Mouse (Mus musculus) midbrain, embryonic 14.5 days (tissue): Measurements from ENCODE around the gene Aida. TPM values are rescaled to one million over a fixed set of nuclear protein-coding genes. Genes with fewer than 3 reads are reported as not detected.
A peak's percentile ranks its signal among the peaks of the same experiment; 100 is the strongest.

Source experiments
- ATAC-seq: fragments of 200-750 bp; cut with Nextera tagmentation; 2 replicates; pipeline ENCODE4 v1.8.0; 2017; ENCODE audit warnings: moderate number of reproducible peaks, moderate library complexity; ENCODE audit not compliant: low FRiP score, low TSS enrichment
- DNase-seq: peaks from one replicate; pipeline ENCODE4 v3.0.0-alpha.2; 2015
- H3K27ac ChIP-seq: fragments of 300-500 bp; sonication (generic); replicated peaks from 2 replicates; pipeline ENCODE4 v1.5.1; 2014; ENCODE audit warnings: mild to moderate bottlenecking, low read depth, low read length, moderate library complexity
- H3K27me3 ChIP-seq: fragments of 300-500 bp; sonication (generic); 2 replicates; pipeline ENCODE4 v1.6.1; 2014; ENCODE audit warnings: low read length, control low read depth, mixed read lengths; ENCODE audit not compliant: control insufficient read depth, insufficient read depth
- H3K36me3 ChIP-seq: fragments of 300-500 bp; sonication (generic); 2 replicates; pipeline ENCODE4 v1.6.1; 2014; ENCODE audit warnings: low read length, control low read depth; ENCODE audit not compliant: control insufficient read depth, insufficient read depth
- H3K4me1 ChIP-seq: fragments of 300-500 bp; sonication (generic); 2 replicates; pipeline ENCODE4 v1.6.1; 2014; ENCODE audit warnings: mild to moderate bottlenecking, antibody characterized with exemption, low read length, control low read depth; ENCODE audit not compliant: control insufficient read depth, insufficient read depth
- H3K4me2 ChIP-seq: fragments of 300-500 bp; sonication (generic); 2 replicates; pipeline ENCODE4 v1.6.1; 2014; ENCODE audit warnings: mild to moderate bottlenecking, low read length, moderate library complexity
- H3K4me3 ChIP-seq: fragments of 300-500 bp; sonication (generic); replicated peaks from 2 replicates; pipeline ENCODE4 v1.5.1; 2014; ENCODE audit warnings: low read depth, low read length
- H3K9ac ChIP-seq: fragments of 300-500 bp; sonication (generic); replicated peaks from 2 replicates; pipeline ENCODE4 v1.6.1; 2014; ENCODE audit warnings: mild to moderate bottlenecking, low read length, moderate library complexity
- H3K9me3 ChIP-seq: fragments of 300-500 bp; sonication (generic); 2 replicates; pipeline ENCODE4 v1.6.1; 2016; ENCODE audit warnings: low read length, control low read depth, mixed read lengths; ENCODE audit not compliant: control insufficient read depth
- WGBS: fragments of 180-500 bp; shearing (Covaris S2); extraction: QIAGEN DNeasy Blood & Tissue Kit; methylation state at CpG from one replicate; pipeline ENCODE4 v1.1.7; 2014; 5-methylcytosine and 5-hydroxymethylcytosine counted together
- polyA plus RNA-seq: library from polyadenylated mRNA; unstranded; fragments of >200 nt; fragmentation: Nextera tagmentation; extraction: Ambion mirVana; gene quantifications from 2 replicates; pipeline ENCODE4 v1.2.1, GENCODE M21; 2014

Gene Aida
- polyA plus RNA-seq, 1 experiment from 2014 or later = 35.1 TPM

GRCm38 (mm10) chr1:183362729-183363576 lies 66.6 kb downstream of the Aida start:
- no peak overlapping the region for H3K27ac ChIP-seq
- no peak overlapping the region for H3K4me2 ChIP-seq
- 86% methylated on average over 14 of the region's 14 CpGs for WGBS
- H3K27me3 ChIP-seq = no peaks in the 10 kb centered on the region
- H3K9me3 ChIP-seq = no peaks in the 10 kb centered on the region
- H3K4me1 ChIP-seq = peaks cover 3% of the 10 kb centered on the region; the same call in 1 of the 2 replicates
- peaks cover 54% of the 10 kb centered on the region for H3K36me3 ChIP-seq
- DNase-seq (no peak), ATAC-seq (no peak)
- H3K4me3 ChIP-seq = no peak overlapping the region
- no peak overlapping the region for H3K9ac ChIP-seq

GRCm38 (mm10) chr1:183363577-183363867 lies 67.1 kb downstream of the Aida start:
- 95% methylated on average over 5 of the region's 5 CpGs for WGBS
- Histone ChIP-seq H3K4me2 (no peak overlapping the region), H3K27ac (no peak overlapping the region), H3K36me3 (peaks cover 48% of the 10 kb centered on the region), H3K9me3 (no peaks in the 10 kb centered on the region), H3K27me3 (no peaks in the 10 kb centered on the region), H3K9ac (no peak overlapping the region), H3K4me3 (no peak overlapping the region), H3K4me1 (peaks cover 8% of the 10 kb centered on the region)
- no peak for DNase-seq
- no peak for ATAC-seq

GRCm38 (mm10) chr1:183366361-183366760 lies 70.0 kb downstream of the Aida start:
- Histone ChIP-seq H3K4me3 (no peak overlapping the region), H3K27me3 (no peaks in the 10 kb centered on the region), H3K9ac (no peak overlapping the region), H3K27ac (no peak overlapping the region), H3K9me3 (no peaks in the 10 kb centered on the region), H3K4me2 (no peak overlapping the region), H3K36me3 (peaks cover 29% of the 10 kb centered on the region), H3K4me1 (peaks cover 14% of the 10 kb centered on the region)
- DNase-seq = no peak
- 80% methylated on average over 5 of the region's 5 CpGs for WGBS
- ATAC-seq = no peak

GRCm38 (mm10) chr1:183368601-183369400 lies 72.4 kb downstream of the Aida start:
- ATAC-seq = peak; percentile 81
- peak overlapping the region; percentile 82 for H3K4me3 ChIP-seq
- peak overlapping the region; percentile 95 for H3K4me2 ChIP-seq
- H3K27me3 ChIP-seq = no peaks in the 10 kb centered on the region
- WGBS = 2% methylated on average over 56 of the region's 56 CpGs
- H3K9me3 ChIP-seq = no peaks in the 10 kb centered on the region
- peak; percentile 47 for DNase-seq
- H3K36me3 ChIP-seq = peaks cover 14% of the 10 kb centered on the region
- peak overlapping the region; percentile 78 for H3K27ac ChIP-seq
- H3K4me1 ChIP-seq = peaks cover 14% of the 10 kb centered on the region
- peak overlapping the region; percentile 69 for H3K9ac ChIP-seq

GRCm38 (mm10) chr1:183369427-183370014 lies 73.1 kb downstream of the Aida start, which contains the start of gene Mia3:
TSS of gene Mia3 (minus strand) at chr1:183369553.
- WGBS = under 1% methylated on average over 50 of the region's 51 CpGs

GRCm38 (mm10) chr1:183374728-183375127 lies 78.3 kb downstream of the Aida start:
- H3K4me2 ChIP-seq = no peak overlapping the region
- no peak overlapping the region for H3K4me3 ChIP-seq
- H3K36me3 ChIP-seq = no peaks in the 10 kb centered on the region
- DNase-seq (no peak), ATAC-seq (no peak)
- no peak overlapping the region for H3K27ac ChIP-seq
- H3K9me3 ChIP-seq = no peaks in the 10 kb centered on the region
- H3K9ac ChIP-seq = no peak overlapping the region
- H3K4me1 ChIP-seq = peaks cover 4% of the 10 kb centered on the region; the same call in 1 of the 2 replicates
- no peaks in the 10 kb centered on the region for H3K27me3 ChIP-seq
- 79% methylated on average over 5 of the region's 5 CpGs for WGBS

More at GRCm38 (mm10) chr1:183369427-183370014, 73.1 kb downstream of the Aida start, which contains the start of gene Mia3:
- DNase-seq = peak; percentile 96
- ATAC-seq = peak; percentile 99
- Histone ChIP-seq H3K4me2 (peak within 1 kb of the TSS; percentile 95), H3K4me1 (peaks cover 14% of the 10 kb centered on the region), H3K27ac (peak within 1 kb of the TSS; percentile 78), H3K9ac (peak within 1 kb of the TSS; percentile 69), H3K4me3 (peak within 1 kb of the TSS; percentile 82), H3K27me3 (no peaks in the 10 kb centered on the region), H3K9me3 (no peaks in the 10 kb centered on the region), H3K36me3 (peaks cover 7% of the 10 kb centered on the region)

Other genes with a start within 250 kb of the Aida start
- 6.0 and 9.1 TPM in 2 replicates for gene Disp1, start 75.1 kb upstream of the Aida start, polyA plus RNA-seq
- 90.0 and 125 TPM in 2 replicates for gene Brox, start 679 bp downstream of the Aida start, polyA plus RNA-seq
- gene Mia3, start 73.0 kb downstream of the Aida start, polyA plus RNA-seq = 101 and 117 TPM in 2 replicates
- 14.6 and 16.5 TPM in 2 replicates for gene Taf1a, start 92.4 kb downstream of the Aida start, polyA plus RNA-seq
- 0.61 and 0.72 TPM in 2 replicates for gene Hhipl2, start 121.6 kb downstream of the Aida start, polyA plus RNA-seq